Mouse (Mus musculus): ENCODE results near the gene Cracr2b. TPM values are rescaled to one million over a fixed set of nuclear protein-coding genes. Genes with fewer than 3 reads are reported as not detected.

Cracr2b gene
- polyA plus RNA-seq, 1 experiment from 2014 or later, result 6.6 TPM

Other genes starting within 250 kb of the Cracr2b start
- 0.23 and 0.81 TPM in 2 replicates for gene Lmntd2, start 247.0 kb upstream of the Cracr2b start, polyA plus RNA-seq (2015; fragmentation: Nextera tagmentation; extraction: Ambion mirVana)
- 19.8 and 21.2 TPM in 2 replicates for gene Rassf7, start 245.2 kb upstream of the Cracr2b start, polyA plus RNA-seq (2015; fragmentation: Nextera tagmentation; extraction: Ambion mirVana)
- 68.0 and 72.3 TPM in 2 replicates for gene Phrf1, start 232.3 kb upstream of the Cracr2b start, polyA plus RNA-seq (2015; fragmentation: Nextera tagmentation; extraction: Ambion mirVana)
- gene Irf7, start 194.6 kb upstream of the Cracr2b start, polyA plus RNA-seq (2015; fragmentation: Nextera tagmentation; extraction: Ambion mirVana), result 1.4 and 1.5 TPM in 2 replicates
- not detected in 2 replicates for gene Cdhr5, start 184.3 kb upstream of the Cracr2b start, polyA plus RNA-seq (2015; fragmentation: Nextera tagmentation; extraction: Ambion mirVana)
- 2.4 and 2.8 TPM in 2 replicates for gene Sct, start 182.0 kb upstream of the Cracr2b start, polyA plus RNA-seq (2015; fragmentation: Nextera tagmentation; extraction: Ambion mirVana)
- 0.58 and 1.2 TPM in 2 replicates for gene Drd4, start 169.1 kb upstream of the Cracr2b start, polyA plus RNA-seq (2015; fragmentation: Nextera tagmentation; extraction: Ambion mirVana)
- gene Deaf1, start 133.4 kb upstream of the Cracr2b start, polyA plus RNA-seq (2015; fragmentation: Nextera tagmentation; extraction: Ambion mirVana), result 211 and 237 TPM in 2 replicates
- gene Tmem80, start 133.4 kb upstream of the Cracr2b start, polyA plus RNA-seq (2015; fragmentation: Nextera tagmentation; extraction: Ambion mirVana), result 53.1 and 54.7 TPM in 2 replicates
- 0.61 and 1.0 TPM in 2 replicates for gene Eps8l2, start 122.2 kb upstream of the Cracr2b start, polyA plus RNA-seq (2015; fragmentation: Nextera tagmentation; extraction: Ambion mirVana)
- 291 and 309 TPM in 2 replicates for gene Taldo1, start 68.9 kb upstream of the Cracr2b start, polyA plus RNA-seq (2015; fragmentation: Nextera tagmentation; extraction: Ambion mirVana)
- gene Gatd1, start 47.0 kb upstream of the Cracr2b start, polyA plus RNA-seq (2015; fragmentation: Nextera tagmentation; extraction: Ambion mirVana), result 48.5 and 54.9 TPM in 2 replicates
- gene Cend1, start 31.6 kb upstream of the Cracr2b start, polyA plus RNA-seq (2015; fragmentation: Nextera tagmentation; extraction: Ambion mirVana), result 109 and 151 TPM in 2 replicates
- 108 and 121 TPM in 2 replicates for gene Slc25a22, start 23.2 kb upstream of the Cracr2b start, polyA plus RNA-seq (2015; fragmentation: Nextera tagmentation; extraction: Ambion mirVana)
- gene Pidd1, start 17.1 kb upstream of the Cracr2b start, polyA plus RNA-seq (2015; fragmentation: Nextera tagmentation; extraction: Ambion mirVana), result 2.4 and 2.5 TPM in 2 replicates
- 607 and 649 TPM in 2 replicates for gene Rplp2, start 13.7 kb upstream of the Cracr2b start, polyA plus RNA-seq (2015; fragmentation: Nextera tagmentation; extraction: Ambion mirVana)
- gene Pnpla2, start 5.9 kb upstream of the Cracr2b start, polyA plus RNA-seq (2015; fragmentation: Nextera tagmentation; extraction: Ambion mirVana), result 16.9 and 17.7 TPM in 2 replicates
- 17.1 and 17.5 TPM in 2 replicates for gene Cd151, start 6.3 kb downstream of the Cracr2b start, polyA plus RNA-seq (2015; fragmentation: Nextera tagmentation; extraction: Ambion mirVana)
- gene Polr2l, start 14.0 kb downstream of the Cracr2b start, polyA plus RNA-seq (2015; fragmentation: Nextera tagmentation; extraction: Ambion mirVana), result 73.3 and 74.0 TPM in 2 replicates
- gene Tspan4, start 14.1 kb downstream of the Cracr2b start, polyA plus RNA-seq (2015; fragmentation: Nextera tagmentation; extraction: Ambion mirVana), result 45.8 and 49.1 TPM in 2 replicates
- 40.3 and 52.8 TPM in 2 replicates for gene Chid1, start 78.8 kb downstream of the Cracr2b start, polyA plus RNA-seq (2015; fragmentation: Nextera tagmentation; extraction: Ambion mirVana)
- 132 and 137 TPM in 2 replicates for gene Ap2a2, start 101.1 kb downstream of the Cracr2b start, polyA plus RNA-seq (2015; fragmentation: Nextera tagmentation; extraction: Ambion mirVana)
- gene Muc6, start 194.2 kb downstream of the Cracr2b start, polyA plus RNA-seq (2015; fragmentation: Nextera tagmentation; extraction: Ambion mirVana), result 0.23 and 0.26 TPM in 2 replicates
- 0.16 and 0.67 TPM in 2 replicates for gene Muc2, start 229.2 kb downstream of the Cracr2b start, polyA plus RNA-seq (2015; fragmentation: Nextera tagmentation; extraction: Ambion mirVana)

Measured in midbrain, embryonic 16.5 days (tissue).